Mouse (Mus musculus): ENCODE measurements around the gene Zfp945.
A peak's percentile ranks its signal among the peaks of the same experiment; 100 is the strongest.
"Not testable (repeated sequence)": the region's sequence is repeated elsewhere in the genome, so short reads cannot be mapped to it uniquely, and the experiment has no call there.

Gene Zfp945

DNA sequence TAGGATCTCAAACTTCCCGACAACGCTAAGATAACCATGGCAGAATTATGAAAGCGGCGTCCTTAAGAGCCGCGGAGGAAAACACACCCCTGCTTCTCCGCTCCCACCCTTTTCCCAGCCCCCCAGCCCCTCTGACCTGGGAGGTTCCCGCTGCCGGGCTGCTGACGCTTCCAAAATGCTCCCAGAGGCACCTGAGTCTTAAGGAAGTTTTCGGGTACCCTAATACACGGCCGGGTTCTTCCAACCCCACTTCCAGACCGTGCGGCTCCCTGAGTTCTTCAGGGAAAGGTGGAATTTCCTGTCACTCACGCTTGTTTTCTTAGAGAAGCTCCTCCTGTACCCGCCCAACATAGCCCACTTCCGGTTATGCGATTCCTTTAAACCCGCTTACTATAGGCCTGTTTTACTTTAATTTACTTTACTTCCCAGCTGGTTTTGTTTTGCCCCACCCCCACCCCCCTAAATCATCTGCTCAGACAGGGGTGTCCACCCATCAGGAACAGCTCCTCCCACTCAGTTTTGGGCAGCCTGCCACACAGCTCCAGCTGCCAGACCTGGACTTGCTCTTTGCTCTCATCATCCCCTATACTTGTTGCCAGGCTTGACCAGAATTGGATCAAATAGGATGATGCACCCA is at the start of gene Zfp945:
TSS of gene Zfp945 (minus strand) at position 290 of the 637 bp plus-strand sequence.
- peak; percentile 70 to 71 for DNase-seq

DNA sequence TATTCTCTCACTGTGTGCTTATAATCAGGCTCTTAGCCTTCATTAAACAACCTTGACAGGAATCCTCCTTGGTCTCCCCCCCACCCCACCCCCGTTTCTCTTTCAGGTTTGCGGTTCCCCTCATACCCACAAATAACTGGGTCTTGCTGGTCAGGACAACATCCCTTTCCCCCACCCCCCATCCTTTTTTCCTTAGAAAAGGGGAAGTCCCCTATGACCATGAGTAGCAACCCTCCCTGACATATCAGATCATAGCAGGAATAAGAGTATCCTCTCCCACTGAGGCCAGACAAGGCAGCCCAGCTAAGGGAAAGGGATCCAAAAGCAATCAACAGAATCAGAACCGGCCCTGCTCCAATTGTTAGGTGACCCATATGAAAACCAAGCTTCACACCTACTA is 21.4 kb upstream of the Zfp945 start:
- no peak for DNase-seq

DNA sequence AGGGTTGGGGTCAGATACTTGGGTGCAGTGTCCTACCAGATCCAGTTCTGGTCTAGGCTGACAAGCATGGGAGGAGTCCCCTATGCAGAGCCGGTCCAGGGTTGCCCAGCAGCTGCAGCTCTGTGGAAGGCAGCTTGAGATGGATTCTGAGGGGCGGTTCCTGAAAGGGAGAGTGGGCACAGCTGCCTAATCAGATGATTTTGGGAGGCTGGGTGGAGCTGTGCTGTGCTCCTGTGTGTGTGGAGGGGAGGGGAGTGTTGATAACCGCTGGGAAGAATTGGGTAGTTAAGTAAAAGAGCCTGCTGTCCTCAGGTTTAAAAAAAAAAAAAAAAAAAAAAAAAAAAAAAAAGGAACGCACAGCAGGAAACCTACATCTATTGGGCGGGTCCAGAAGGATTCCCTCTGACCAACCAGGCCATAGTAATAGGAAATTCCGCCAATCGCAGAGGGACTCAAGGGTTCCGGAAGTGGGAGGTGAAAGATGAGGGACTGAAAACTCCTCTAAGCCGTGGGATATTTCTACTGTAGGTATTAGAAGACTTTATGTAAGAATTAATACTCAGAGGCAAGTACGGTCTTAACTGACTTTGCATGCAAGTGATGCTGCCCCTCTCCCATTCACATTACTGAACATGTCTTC is 17.2 kb upstream of the Zfp945 start:
- no peak for DNase-seq

DNA sequence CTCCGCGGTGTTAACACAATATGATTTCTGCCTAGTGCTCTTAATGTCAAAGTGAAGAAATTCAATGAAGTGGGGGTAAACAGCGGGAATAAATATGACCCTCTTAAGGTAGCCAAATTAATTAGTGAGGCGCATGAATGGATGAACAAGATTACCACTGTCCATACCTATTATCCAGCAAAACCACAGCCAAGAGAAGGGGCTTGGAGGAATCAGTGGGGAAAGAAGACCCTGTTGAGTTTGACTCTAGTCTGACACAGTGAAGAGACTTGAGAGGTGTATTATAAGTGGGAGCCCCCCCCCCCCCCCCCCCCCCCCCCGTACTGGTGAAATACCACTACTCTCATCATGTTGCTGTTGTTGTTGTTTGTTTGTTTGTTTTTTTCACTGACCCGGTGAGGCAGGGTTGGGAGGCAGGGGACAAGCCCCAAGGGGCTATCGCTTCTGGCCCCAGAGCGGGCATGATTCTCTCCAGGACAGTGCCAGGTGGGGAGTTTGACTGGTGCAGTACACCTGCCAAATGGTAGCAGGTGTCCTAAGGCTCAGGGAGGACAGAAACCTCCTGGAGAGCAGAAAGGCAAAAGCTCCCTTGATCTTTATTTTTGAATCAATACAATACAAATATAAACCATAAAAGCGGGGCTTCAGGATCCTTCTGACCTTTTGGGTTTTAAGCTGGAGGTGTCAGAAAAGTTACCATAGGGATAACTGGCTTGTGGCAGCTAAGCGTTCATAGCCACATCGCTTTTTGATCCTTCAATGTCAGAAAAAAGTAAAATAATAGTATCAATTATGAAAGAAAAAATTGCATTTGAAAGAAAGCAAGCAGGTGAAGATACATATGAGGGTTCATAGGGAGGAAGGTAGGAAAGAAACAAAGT is 10.7 kb upstream of the Zfp945 start:
- no peak for DNase-seq

DNA sequence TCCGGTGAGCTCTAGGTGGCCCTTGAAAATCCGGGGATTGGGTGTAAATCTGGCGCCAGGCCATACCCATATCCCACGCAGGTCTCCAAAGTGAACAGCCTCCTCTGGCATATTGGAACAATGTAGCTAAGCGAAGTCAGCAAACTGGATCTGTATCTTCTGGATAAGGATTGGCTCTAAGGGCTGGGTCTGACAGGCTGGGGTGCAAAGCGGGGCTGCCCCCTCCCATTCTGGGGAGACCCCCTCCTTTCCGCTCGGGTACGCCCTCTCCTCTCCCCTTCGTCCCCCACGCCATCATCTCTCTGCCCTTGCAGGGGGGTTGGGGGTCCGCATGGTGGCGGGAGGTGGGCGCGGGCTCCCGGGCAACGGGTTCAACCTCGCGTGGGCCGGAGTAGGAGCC is 9.4 kb upstream of the Zfp945 start:
- no peak for DNase-seq

DNA sequence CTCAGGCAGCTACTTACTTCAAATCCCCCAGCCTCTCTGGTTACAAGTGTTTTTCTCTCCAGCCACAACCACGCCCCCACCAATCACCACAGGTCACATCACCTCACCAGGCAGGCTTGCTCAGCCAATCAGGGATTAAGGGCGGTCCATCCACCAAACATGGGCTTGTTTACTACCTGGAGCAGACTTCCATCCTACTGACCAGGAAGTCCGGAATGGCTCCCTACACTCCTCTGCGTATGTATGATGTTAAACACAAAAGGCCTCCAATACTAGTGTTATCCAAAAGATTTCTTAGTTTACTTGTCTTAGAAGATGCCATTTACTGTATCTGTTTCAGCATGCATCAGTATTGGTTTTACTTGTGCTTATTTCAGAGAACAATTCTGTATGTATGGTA is 8.6 kb upstream of the Zfp945 start:
- not testable (repeated sequence) for DNase-seq

DNA sequence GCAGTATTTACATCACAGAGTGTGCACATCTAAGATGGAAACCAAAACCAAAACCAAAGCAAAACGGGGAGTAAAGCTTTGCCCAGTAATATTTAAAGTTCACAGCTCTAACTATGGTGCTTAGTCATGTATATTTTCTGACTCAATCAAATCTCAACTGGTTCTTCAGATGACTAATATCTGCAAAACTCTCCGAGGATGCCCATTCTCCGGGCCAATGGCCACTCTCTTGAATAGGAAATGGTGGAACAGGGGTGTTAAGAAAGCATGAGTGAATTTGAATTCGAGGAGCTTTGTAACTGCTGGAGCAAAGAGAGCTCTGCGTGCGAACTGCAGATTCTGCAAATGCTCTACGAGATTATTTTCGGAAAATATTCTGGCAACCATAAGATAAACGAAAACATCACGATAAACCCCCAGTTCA is 501 bp downstream of the Zfp945 start:
- DNase-seq = peak in 1 of 2 experiments; percentile 20

DNA sequence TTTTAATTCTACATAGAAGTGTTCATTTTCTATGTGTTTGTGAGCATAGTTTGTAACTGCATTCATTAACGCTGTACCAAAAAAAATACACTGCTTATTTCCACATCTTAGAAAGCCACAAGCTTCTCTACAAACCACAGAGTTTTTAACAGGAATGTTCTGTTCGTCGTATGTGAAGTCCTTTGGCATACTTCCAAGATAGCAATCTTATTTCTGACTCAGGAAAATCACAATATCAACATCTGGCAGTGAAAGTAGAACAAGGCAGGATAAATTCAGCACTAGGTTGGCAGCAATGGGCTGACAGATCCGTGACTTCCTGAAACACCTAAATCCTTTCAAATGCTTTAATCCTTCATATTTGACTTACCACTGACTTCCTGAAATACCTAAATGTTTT is 45.8 kb downstream of the Zfp945 start:
- no peak for DNase-seq

GRCm38 (mm10) chr17:22818199-22818595 is 48.7 kb downstream of the Zfp945 start:
- no peak for DNase-seq

DNA sequence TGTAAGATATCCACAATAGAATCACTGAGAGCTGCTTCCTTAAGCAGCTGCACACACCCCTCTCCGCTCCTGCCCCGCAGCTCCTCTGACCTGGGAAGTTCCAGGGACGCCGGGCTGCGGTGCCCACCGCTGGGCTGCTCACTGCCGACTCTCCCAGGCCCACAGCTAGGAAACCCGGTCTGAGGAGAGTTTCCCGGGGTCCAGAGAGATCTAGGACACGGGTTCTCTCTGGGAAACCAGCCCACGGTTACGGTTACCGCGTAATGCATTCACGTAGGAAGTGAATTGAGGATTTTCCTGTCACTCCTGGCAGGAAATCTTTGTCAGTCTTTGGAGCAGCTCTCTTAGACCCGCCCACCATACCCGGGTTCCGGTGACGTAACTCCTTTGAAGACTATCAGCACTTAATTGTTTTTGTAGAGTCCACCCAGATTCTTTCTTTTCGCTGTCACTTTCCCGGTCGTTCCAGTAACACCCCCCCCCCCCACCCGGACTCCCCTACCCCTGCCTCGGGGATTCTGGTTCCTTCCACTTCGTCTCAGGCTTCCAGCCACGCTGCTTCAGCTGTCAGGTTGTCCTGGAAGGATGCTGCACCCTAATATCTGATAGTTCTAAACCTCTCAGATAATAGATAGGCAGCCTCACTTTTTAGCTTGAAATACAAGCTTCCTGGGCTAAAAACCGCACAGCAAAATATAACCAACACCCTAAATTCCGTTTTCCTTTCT is 49.3 kb downstream of the Zfp945 start:
- DNase-seq = peak; percentile 75 to 80

DNA sequence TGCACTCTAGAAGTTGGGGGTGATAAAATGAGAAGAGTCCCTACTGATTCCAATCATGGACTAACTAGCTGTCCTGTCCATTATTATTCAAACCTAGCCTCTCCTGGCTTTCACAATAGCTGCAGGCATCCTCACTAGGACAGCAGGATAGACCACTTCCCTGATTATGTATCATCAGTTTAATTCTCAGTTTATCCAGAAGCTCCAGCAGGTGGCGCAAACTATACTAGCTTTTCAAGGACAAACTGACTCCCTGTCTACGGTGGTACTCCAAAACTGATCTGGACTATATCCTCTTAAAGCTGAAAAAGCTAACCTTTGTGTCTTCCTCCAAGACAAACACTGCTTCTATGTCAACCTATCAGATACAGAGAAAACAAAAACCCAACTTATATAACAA is 67.2 kb downstream of the Zfp945 start:
- DNase-seq = peak in 1 of 2 experiments; percentile 2

Data from cerebellum, postnatal 14 days (tissue).